Mouse (Mus musculus) midbrain, embryonic 10.5 days (tissue): ENCODE measurements around the gene Sgo2a. TPM values are rescaled to one million over a fixed set of nuclear protein-coding genes. Genes with fewer than 3 reads are reported as not detected.

Experiments
- DNase-seq: peaks from one replicate; pipeline ENCODE4 v3.0.0-alpha.2; 2017; ENCODE audit warnings: low spot score
- H3K27ac ChIP-seq: fragments of 300-500 bp; sonication (generic); replicated peaks from 2 replicates; pipeline ENCODE4 v1.5.1; 2016; ENCODE audit warnings: mild to moderate bottlenecking
- H3K27me3 ChIP-seq: fragments of 300-500 bp; sonication (generic); 2 replicates; pipeline ENCODE4 v1.6.1; 2016; ENCODE audit warnings: low read depth, mild to moderate bottlenecking; ENCODE audit not compliant: poor library complexity, severe bottlenecking
- H3K36me3 ChIP-seq: fragments of 300-500 bp; sonication (generic); 2 replicates; pipeline ENCODE4 v1.6.1; 2016; ENCODE audit warnings: mild to moderate bottlenecking, moderate library complexity
- H3K4me1 ChIP-seq: fragments of 300-500 bp; sonication (generic); 2 replicates; pipeline ENCODE4 v1.6.1; 2016
- H3K4me3 ChIP-seq: fragments of 300-500 bp; sonication (generic); 2 replicates; pipeline ENCODE4 v1.5.1; 2016; ENCODE audit warnings: mild to moderate bottlenecking, moderate library complexity
- H3K9me3 ChIP-seq: fragments of 300-500 bp; sonication (generic); replicated peaks from 2 replicates; pipeline ENCODE4 v1.6.1; 2016; ENCODE audit warnings: mild to moderate bottlenecking
- WGBS: fragments of 180-500 bp; shearing (Covaris S2); methylation state at CpG from one replicate; pipeline ENCODE4 v1.1.7; 2016; 5-methylcytosine and 5-hydroxymethylcytosine counted together
- polyA plus RNA-seq: library from polyadenylated mRNA; unstranded; fragments of >200 nt; fragmentation: Nextera tagmentation; extraction: Ambion mirVana; gene quantifications from 2 replicates; pipeline ENCODE4 v1.2.1, GENCODE M21; 2016

Sgo2a gene
- polyA plus RNA-seq, 1 experiment from 2014 or later = 22.9 TPM

- H3K27ac ChIP-seq = no peak overlapping the region
- H3K36me3 ChIP-seq = no peaks in the 10 kb centered on the region
- 94% methylated on average over 1 of the region's 1 CpGs for WGBS
- H3K4me1 ChIP-seq = peaks cover 11% of the 10 kb centered on the region
- DNase-seq = no peak
- no peak overlapping the region for H3K4me3 ChIP-seq
- H3K27me3 ChIP-seq = no peaks in the 10 kb centered on the region
- no peaks in the 10 kb centered on the region for H3K9me3 ChIP-seq
Measured at GRCm38 (mm10) chr1:58071509-58071908, 75.7 kb downstream of the Sgo2a start.

GRCm38 (mm10) chr1:58072416-58072815 is 76.6 kb downstream of the Sgo2a start:
- 90% methylated on average over 2 of the region's 2 CpGs for WGBS
- H3K4me3 ChIP-seq = no peak overlapping the region
- H3K27ac ChIP-seq = no peak overlapping the region
- DNase-seq = no peak
- H3K4me1 ChIP-seq = peaks cover 11% of the 10 kb centered on the region
- no peaks in the 10 kb centered on the region for H3K36me3 ChIP-seq
- no peaks in the 10 kb centered on the region for H3K9me3 ChIP-seq
- no peaks in the 10 kb centered on the region for H3K27me3 ChIP-seq

GRCm38 (mm10) chr1:58072991-58073730 is 77.4 kb downstream of the Sgo2a start:
- 82% methylated on average over 12 of the region's 12 CpGs for WGBS
- peaks cover 11% of the 10 kb centered on the region for H3K4me1 ChIP-seq
- no peaks in the 10 kb centered on the region for H3K27me3 ChIP-seq
- no peak overlapping the region for H3K4me3 ChIP-seq
- DNase-seq = no peak
- H3K27ac ChIP-seq = no peak overlapping the region
- H3K9me3 ChIP-seq = no peaks in the 10 kb centered on the region
- H3K36me3 ChIP-seq = no peaks in the 10 kb centered on the region

- Histone ChIP-seq H3K4me3 (no peak overlapping the region), H3K27ac (no peak overlapping the region), H3K4me1 (peaks cover 11% of the 10 kb centered on the region), H3K9me3 (no peaks in the 10 kb centered on the region), H3K36me3 (no peaks in the 10 kb centered on the region), H3K27me3 (no peaks in the 10 kb centered on the region)
- 95% methylated on average over 2 of the region's 2 CpGs for WGBS
- DNase-seq = no peak
Measured at GRCm38 (mm10) chr1:58074266-58074665, 78.5 kb downstream of the Sgo2a start.

Other genes starting within 250 kb of the Sgo2a start
- 22.4 and 28.4 TPM in 2 replicates for gene Spats2l, start 221.8 kb upstream of the Sgo2a start, polyA plus RNA-seq
- gene Kctd18, start 23.0 kb downstream of the Sgo2a start, polyA plus RNA-seq = 18.8 and 18.9 TPM in 2 replicates
- gene Aox1, start 34.0 kb downstream of the Sgo2a start, polyA plus RNA-seq = 0.02 and 0.07 TPM in 2 replicates
- gene Aox3, start 117.2 kb downstream of the Sgo2a start, polyA plus RNA-seq = 0.12 and 0.24 TPM in 2 replicates
- 0.11 TPM in 1 of 2 replicates, not detected in the other for gene Aox4, start 214.4 kb downstream of the Sgo2a start, polyA plus RNA-seq